Mouse (Mus musculus): Measurements from ENCODE around the gene Thada.

Thada gene

GRCm38 (mm10) chr17:84141691-84142090 lies 324.3 kb downstream of the Thada start:
- DNase-seq, result no peak

DNA sequence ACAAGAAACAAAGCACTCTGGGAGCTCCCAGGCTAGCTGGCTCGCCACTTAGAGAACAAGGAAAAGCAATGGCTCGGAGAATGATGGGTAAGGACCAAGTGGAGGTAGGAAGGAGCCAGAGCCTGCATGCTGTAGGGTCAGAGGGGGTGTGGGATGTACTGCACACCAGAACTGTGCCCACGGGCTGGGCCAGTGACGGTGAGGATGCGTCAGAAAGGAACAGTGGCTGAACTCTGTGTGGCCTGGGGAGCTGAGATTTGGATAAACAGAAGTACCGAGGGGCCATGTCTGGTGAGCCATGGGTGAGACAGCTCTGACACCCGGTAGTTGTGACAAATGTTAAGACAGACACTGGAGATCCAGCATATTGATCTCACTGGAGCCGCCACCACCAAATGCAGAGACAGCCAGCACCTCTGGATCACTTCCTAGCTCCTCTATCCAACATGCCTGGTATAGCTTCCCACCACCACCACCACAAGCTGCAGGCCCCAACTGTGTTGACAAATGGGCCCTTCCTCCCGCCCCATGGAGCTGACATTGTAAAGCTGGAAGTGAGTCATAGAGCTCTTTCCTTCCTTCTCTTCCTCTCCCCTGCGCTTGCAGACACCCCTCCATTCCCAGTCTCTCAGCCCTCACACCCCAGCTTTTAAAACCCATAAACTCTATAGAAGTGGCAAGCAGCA lies 325.0 kb downstream of the Thada start:
- DNase-seq, result peak; percentile 37

Measured in kidney, adult 18-20 months (tissue).